Mouse (Mus musculus): Measurements from ENCODE around the gene Hspg2. TPM values are rescaled to one million over a fixed set of nuclear protein-coding genes. Genes with fewer than 3 reads are reported as not detected.

The Hspg2 gene
- polyA plus RNA-seq, 1 experiment from 2014 or later, result 67.5 TPM

GRCm38 (mm10) chr4:137593601-137594495 lies 125.3 kb downstream of the Hspg2 start, which contains the start of gene Usp48:
Gene Usp48, plus strand, starts transcription at chr4:137593755.
- Histone ChIP-seq H3K4me2 (ENCODE audit: low read length) (peak within 1 kb of the TSS; percentile 92), H3K9me3 (ENCODE audit: control insufficient read depth, low read length) (no peaks in the 10 kb centered on the region), H3K27me3 (ENCODE audit: control insufficient read depth, insufficient read depth, low read length) (no peaks in the 10 kb centered on the region), H3K4me3 (ENCODE audit: control insufficient read depth in 1 of 2, insufficient read depth in 1 of 2, low read depth in 1 of 2, low read length in 2 of 2) (peak within 1 kb of the TSS; percentile 90 to 98), H3K9ac (ENCODE audit: low read length) (peak within 1 kb of the TSS; percentile 91), H3K4me1 (ENCODE audit: control insufficient read depth in 2 of 2, insufficient read depth in 2 of 2, low read length in 2 of 2) (peaks cover 5 to 15% of the 10 kb centered on the region in 2 experiments; a peak in 3 of 4 replicates), H3K27ac (replicated peaks in 1 of 2; ENCODE audit: control insufficient read depth in 1 of 2, insufficient read depth in 1 of 2, low read depth in 2 of 2, low read length in 2 of 2) (peak within 1 kb of the TSS; percentile 98 to 100), H3K36me3 (ENCODE audit: control insufficient read depth, insufficient read depth, low read length) (no peaks in the 10 kb centered on the region)
- under 1% methylated on average over 92 of the region's 92 CpGs for WGBS
- ATAC-seq (ENCODE audit: insufficient number of reproducible peaks, insufficient read depth, low FRiP score, low read depth), result peak; percentile 91

- peak overlapping the region; percentile 5 to 98 for H3K27ac ChIP-seq (replicated peaks in 1 of 2; ENCODE audit: control insufficient read depth in 1 of 2, insufficient read depth in 1 of 2, low read depth in 2 of 2, low read length in 2 of 2)
- H3K36me3 ChIP-seq (ENCODE audit: control insufficient read depth, insufficient read depth, low read length), result no peaks in the 10 kb centered on the region
- peak overlapping the region; percentile 92 for H3K4me2 ChIP-seq (ENCODE audit: low read length)
- ATAC-seq (ENCODE audit: insufficient number of reproducible peaks, insufficient read depth, low FRiP score, low read depth), result no peak
- H3K27me3 ChIP-seq (ENCODE audit: control insufficient read depth, insufficient read depth, low read length), result no peaks in the 10 kb centered on the region
- peak overlapping the region; percentile 52 to 98 for H3K4me3 ChIP-seq (ENCODE audit: control insufficient read depth in 1 of 2, insufficient read depth in 1 of 2, low read depth in 1 of 2, low read length in 2 of 2)
- 3% methylated on average over 40 of the region's 40 CpGs for WGBS
- H3K9ac ChIP-seq (ENCODE audit: low read length), result peak overlapping the region; percentile 91
- peaks cover 7 to 19% of the 10 kb centered on the region in 2 experiments for H3K4me1 ChIP-seq (ENCODE audit: control insufficient read depth in 2 of 2, insufficient read depth in 2 of 2, low read length in 2 of 2)
- H3K9me3 ChIP-seq (ENCODE audit: control insufficient read depth, low read length), result no peaks in the 10 kb centered on the region
These were observed 126.1 kb downstream of the Hspg2 start for GRCm38 (mm10) chr4:137594496-137595270.

GRCm38 (mm10) chr4:137597098-137597630 lies 128.6 kb downstream of the Hspg2 start:
- peaks cover 7 to 19% of the 10 kb centered on the region in 2 experiments for H3K4me1 ChIP-seq (ENCODE audit: control insufficient read depth in 2 of 2, insufficient read depth in 2 of 2, low read length in 2 of 2)
- no peak overlapping the region for H3K27ac ChIP-seq (replicated peaks in 1 of 2; ENCODE audit: control insufficient read depth in 1 of 2, insufficient read depth in 1 of 2, low read depth in 2 of 2, low read length in 2 of 2)
- WGBS, result 91% methylated on average over 4 of the region's 4 CpGs

GRCm38 (mm10) chr4:137598577-137598976 lies 130.0 kb downstream of the Hspg2 start:
- Histone ChIP-seq H3K4me1 (ENCODE audit: control insufficient read depth in 2 of 2, insufficient read depth in 2 of 2, low read length in 2 of 2) (peaks cover 12 to 30% of the 10 kb centered on the region in 2 experiments), H3K36me3 (ENCODE audit: control insufficient read depth, insufficient read depth, low read length) (no peaks in the 10 kb centered on the region), H3K4me2 (ENCODE audit: low read length) (no peak overlapping the region), H3K9ac (ENCODE audit: low read length) (no peak overlapping the region), H3K9me3 (ENCODE audit: control insufficient read depth, low read length) (no peaks in the 10 kb centered on the region), H3K27ac (replicated peaks in 1 of 2; ENCODE audit: control insufficient read depth in 1 of 2, insufficient read depth in 1 of 2, low read depth in 2 of 2, low read length in 2 of 2) (no peak overlapping the region), H3K4me3 (ENCODE audit: control insufficient read depth in 1 of 2, insufficient read depth in 1 of 2, low read depth in 1 of 2, low read length in 2 of 2) (no peak overlapping the region), H3K27me3 (ENCODE audit: control insufficient read depth, insufficient read depth, low read length) (no peaks in the 10 kb centered on the region)
- WGBS, result 86% methylated on average over 5 of the region's 5 CpGs
- ATAC-seq (ENCODE audit: insufficient number of reproducible peaks, insufficient read depth, low FRiP score, low read depth), result no peak

More at GRCm38 (mm10) chr4:137597098-137597630, 128.6 kb downstream of the Hspg2 start:
- Histone ChIP-seq H3K4me3 (ENCODE audit: control insufficient read depth in 1 of 2, insufficient read depth in 1 of 2, low read depth in 1 of 2, low read length in 2 of 2) (no peak overlapping the region), H3K9me3 (ENCODE audit: control insufficient read depth, low read length) (no peaks in the 10 kb centered on the region), H3K4me2 (ENCODE audit: low read length) (no peak overlapping the region), H3K36me3 (ENCODE audit: control insufficient read depth, insufficient read depth, low read length) (no peaks in the 10 kb centered on the region), H3K9ac (ENCODE audit: low read length) (no peak overlapping the region), H3K27me3 (ENCODE audit: control insufficient read depth, insufficient read depth, low read length) (no peaks in the 10 kb centered on the region)
- ATAC-seq (ENCODE audit: insufficient number of reproducible peaks, insufficient read depth, low FRiP score, low read depth), result no peak

GRCm38 (mm10) chr4:137603449-137604171 lies 135.0 kb downstream of the Hspg2 start:
- ATAC-seq (ENCODE audit: insufficient number of reproducible peaks, insufficient read depth, low FRiP score, low read depth), result peak; percentile 41; the same call in 1 of the 2 replicates
- Histone ChIP-seq H3K36me3 (ENCODE audit: control insufficient read depth, insufficient read depth, low read length) (peaks cover 40% of the 10 kb centered on the region), H3K27ac (replicated peaks in 1 of 2; ENCODE audit: control insufficient read depth in 1 of 2, insufficient read depth in 1 of 2, low read depth in 2 of 2, low read length in 2 of 2) (no peak overlapping the region), H3K9me3 (ENCODE audit: control insufficient read depth, low read length) (no peaks in the 10 kb centered on the region), H3K4me2 (ENCODE audit: low read length) (peak overlapping the region; percentile 34), H3K4me1 (ENCODE audit: control insufficient read depth in 2 of 2, insufficient read depth in 2 of 2, low read length in 2 of 2) (peaks cover 11 to 28% of the 10 kb centered on the region in 2 experiments), H3K9ac (ENCODE audit: low read length) (peak overlapping the region; percentile 14; the same call in 1 of the 2 replicates), H3K27me3 (ENCODE audit: control insufficient read depth, insufficient read depth, low read length) (no peaks in the 10 kb centered on the region), H3K4me3 (ENCODE audit: control insufficient read depth in 1 of 2, insufficient read depth in 1 of 2, low read depth in 1 of 2, low read length in 2 of 2) (no peak overlapping the region)
- 47% methylated on average over 11 of the region's 11 CpGs for WGBS

GRCm38 (mm10) chr4:137607023-137607422 lies 138.5 kb downstream of the Hspg2 start:
- H3K4me3 ChIP-seq (ENCODE audit: control insufficient read depth in 1 of 2, insufficient read depth in 1 of 2, low read depth in 1 of 2, low read length in 2 of 2), result no peak overlapping the region
- peaks cover 74% of the 10 kb centered on the region for H3K36me3 ChIP-seq (ENCODE audit: control insufficient read depth, insufficient read depth, low read length)
- WGBS, result 97% methylated on average over 2 of the region's 2 CpGs
- H3K9me3 ChIP-seq (ENCODE audit: control insufficient read depth, low read length), result no peaks in the 10 kb centered on the region
- no peak overlapping the region for H3K9ac ChIP-seq (ENCODE audit: low read length)
- H3K27me3 ChIP-seq (ENCODE audit: control insufficient read depth, insufficient read depth, low read length), result no peaks in the 10 kb centered on the region
- no peak for ATAC-seq (ENCODE audit: insufficient number of reproducible peaks, insufficient read depth, low FRiP score, low read depth)
- H3K27ac ChIP-seq (replicated peaks in 1 of 2; ENCODE audit: control insufficient read depth in 1 of 2, insufficient read depth in 1 of 2, low read depth in 2 of 2, low read length in 2 of 2), result no peak overlapping the region
- peaks cover 11 to 24% of the 10 kb centered on the region in 2 experiments for H3K4me1 ChIP-seq (ENCODE audit: control insufficient read depth in 2 of 2, insufficient read depth in 2 of 2, low read length in 2 of 2)
- no peak overlapping the region for H3K4me2 ChIP-seq (ENCODE audit: low read length)

- H3K36me3 ChIP-seq (ENCODE audit: control insufficient read depth, insufficient read depth, low read length), result peaks cover 96% of the 10 kb centered on the region
- H3K27ac ChIP-seq (replicated peaks in 1 of 2; ENCODE audit: control insufficient read depth in 1 of 2, insufficient read depth in 1 of 2, low read depth in 2 of 2, low read length in 2 of 2), result no peak overlapping the region
- no peak overlapping the region for H3K4me3 ChIP-seq (ENCODE audit: control insufficient read depth in 1 of 2, insufficient read depth in 1 of 2, low read depth in 1 of 2, low read length in 2 of 2)
- WGBS, result 76% methylated on average over 7 of the region's 7 CpGs
- H3K4me2 ChIP-seq (ENCODE audit: low read length), result no peak overlapping the region
- no peaks in the 10 kb centered on the region for H3K9me3 ChIP-seq (ENCODE audit: control insufficient read depth, low read length)
- H3K9ac ChIP-seq (ENCODE audit: low read length), result no peak overlapping the region
- peaks cover 2 to 6% of the 10 kb centered on the region in 2 experiments; a peak in 3 of 4 replicates for H3K4me1 ChIP-seq (ENCODE audit: control insufficient read depth in 2 of 2, insufficient read depth in 2 of 2, low read length in 2 of 2)
- no peak for ATAC-seq (ENCODE audit: insufficient number of reproducible peaks, insufficient read depth, low FRiP score, low read depth)
- no peaks in the 10 kb centered on the region for H3K27me3 ChIP-seq (ENCODE audit: control insufficient read depth, insufficient read depth, low read length)
These were observed 140.7 kb downstream of the Hspg2 start for GRCm38 (mm10) chr4:137609281-137609680.
